Mouse (Mus musculus) cerebellum, adult 8-10 months (tissue): ENCODE results near the gene Bicd1.

Experiments
- DNase-seq: peaks from one replicate; pipeline ENCODE4 v3.0.0; 2022

Gene Bicd1

GRCm38 (mm10) chr6:149574288-149574687, 165.6 kb downstream of the Bicd1 start:
- no peak for DNase-seq

GRCm38 (mm10) chr6:149580053-149580452, 171.4 kb downstream of the Bicd1 start:
- no peak for DNase-seq

- DNase-seq, result no peak
Observed at GRCm38 (mm10) chr6:149585708-149586504, 177.2 kb downstream of the Bicd1 start.
